Mouse (Mus musculus) CH12.LX (cell line): ENCODE data around the gene Cmya5. TPM values are rescaled to one million over a fixed set of nuclear protein-coding genes. Genes with fewer than 3 reads are reported as not detected.

Source experiments
- DNase-seq: peaks from one replicate; pipeline ENCODE4 v3.0.0-alpha.2; 2013; ENCODE audit errors: extremely low read depth
- H3K27ac ChIP-seq: 2 replicates; pipeline ENCODE4 v1.5.1; 2012; ENCODE audit warnings: low read depth, mild to moderate bottlenecking, control low read depth, moderate library complexity; ENCODE audit not compliant: insufficient read depth
- H3K27me3 ChIP-seq: replicated peaks from 2 replicates; pipeline ENCODE3; 2012; ENCODE audit warnings: inconsistent platforms
- H3K36me3 ChIP-seq, 2 experiments: replicated peaks in 1 of 2; 2 replicates each; pipeline versions ENCODE3 to v1.6.1; 2012; ENCODE audit warnings: inconsistent platforms in 1 of 2, low read length in 1 of 2, mild to moderate bottlenecking in 1 of 2, mixed read lengths in 1 of 2, moderate library complexity in 1 of 2; ENCODE audit not compliant: control insufficient read depth in 1 of 2, insufficient read depth in 1 of 2
- H3K4me1 ChIP-seq, 2 experiments: 2 replicates each; pipeline ENCODE4 v1.6.1; 2012; ENCODE audit warnings: inconsistent platforms in 1 of 2, moderate library complexity in 1 of 2; ENCODE audit not compliant: insufficient read depth in 2 of 2, control insufficient read depth in 1 of 2
- H3K4me2 ChIP-seq: 2 replicates; pipeline ENCODE4 v1.6.1; 2012; ENCODE audit warnings: low read depth, mild to moderate bottlenecking, control low read depth; ENCODE audit not compliant: poor library complexity, insufficient read depth, severe bottlenecking
- H3K4me3 ChIP-seq, 3 experiments: fragments of 150-350 bp in 1 of 3; sonication (generic) in 1 of 3; replicated peaks in 1 of 3; 2 replicates each; pipeline versions ENCODE3 to v1.5.1; 2011 to 2012; ENCODE audit warnings: low read depth in 2 of 3, low read length in 2 of 3, mild to moderate bottlenecking in 2 of 3, moderate library complexity in 2 of 3, control low read depth in 1 of 3, improper control_type of control experiment in 1 of 3, inconsistent platforms in 1 of 3, mixed read lengths in 1 of 3; ENCODE audit not compliant: poor library complexity in 1 of 3
- H3K79me2 ChIP-seq: replicated peaks from 2 replicates; pipeline ENCODE4 v1.6.1; 2012; ENCODE audit warnings: mild to moderate bottlenecking, moderate library complexity; ENCODE audit not compliant: control insufficient read depth, poor library complexity, insufficient read depth, severe bottlenecking; ENCODE audit errors: extremely low read depth
- H3K9ac ChIP-seq: 2 replicates; pipeline ENCODE4 v1.6.1; 2012; ENCODE audit warnings: low read depth, mild to moderate bottlenecking, control low read depth, moderate library complexity; ENCODE audit not compliant: insufficient read depth
- H3K9me3 ChIP-seq: replicated peaks from 2 replicates; pipeline ENCODE3; 2012; ENCODE audit warnings: low read length, inconsistent platforms, mixed read lengths
- CHD1 ChIP-seq: IDR thresholded peaks from 2 replicates; pipeline ENCODE4 v1.6.1; 2012; ENCODE audit warnings: low read depth, low read length, improper control_type of control experiment, inconsistent platforms
- E2F4 ChIP-seq: IDR thresholded peaks from 2 replicates; pipeline ENCODE4 v1.6.1; 2011; ENCODE audit warnings: low read depth, low read length, improper control_type of control experiment; ENCODE audit not compliant: insufficient replicate concordance
- ELF1 ChIP-seq: IDR thresholded peaks from 2 replicates; pipeline ENCODE4 v1.6.1; 2014; ENCODE audit warnings: low read depth, mild to moderate bottlenecking, inconsistent platforms, low read length, improper control_type of control experiment
- EP300 ChIP-seq: IDR thresholded peaks from 2 replicates; pipeline ENCODE4 v1.6.1; 2011; ENCODE audit warnings: low read length, improper control_type of control experiment
- HCFC1 ChIP-seq: IDR thresholded peaks from 2 replicates; pipeline ENCODE4 v1.6.1; 2012; ENCODE audit warnings: low read depth, mild to moderate bottlenecking, inconsistent platforms, low read length, improper control_type of control experiment
- JUN ChIP-seq: IDR thresholded peaks from 2 replicates; pipeline ENCODE4 v1.6.1; 2011; ENCODE audit warnings: low read depth, mild to moderate bottlenecking, low read length, improper control_type of control experiment, moderate library complexity; ENCODE audit not compliant: insufficient read depth
- MAX ChIP-seq: IDR thresholded peaks from 2 replicates; pipeline ENCODE4 v1.6.1; 2011; ENCODE audit warnings: low read length, improper control_type of control experiment
- MAZ ChIP-seq: IDR thresholded peaks from 2 replicates; pipeline ENCODE4 v1.6.1; 2012; ENCODE audit warnings: low read depth, mild to moderate bottlenecking, inconsistent platforms, low read length, improper control_type of control experiment, moderate library complexity
- MXI1 ChIP-seq: IDR thresholded peaks from 2 replicates; pipeline ENCODE4 v1.6.1; 2011; ENCODE audit warnings: mild to moderate bottlenecking, low read depth, low read length, improper control_type of control experiment
- MYC ChIP-seq: IDR thresholded peaks from 2 replicates; pipeline ENCODE4 v1.6.1; 2011; ENCODE audit warnings: low read depth, mild to moderate bottlenecking, improper control_type of control experiment, low read length
- NELFE ChIP-seq: IDR thresholded peaks from 2 replicates; pipeline ENCODE4 v1.6.1; 2011; ENCODE audit warnings: low read depth, low read length, improper control_type of control experiment
- POLR2A ChIP-seq: IDR thresholded peaks from 2 replicates; pipeline ENCODE4 v1.6.1; 2011; ENCODE audit warnings: low read depth, mild to moderate bottlenecking, improper control_type of control experiment, low read length
- POLR2AphosphoS2 ChIP-seq: IDR thresholded peaks from 2 replicates; pipeline ENCODE4 v1.6.1; 2011; ENCODE audit warnings: low read depth, low read length, improper control_type of control experiment
- RCOR1 ChIP-seq: conservative IDR thresholded peaks from 2 replicates; pipeline ENCODE4 v1.6.1; 2012; ENCODE audit warnings: low read depth, mild to moderate bottlenecking, inconsistent platforms, low read length, improper control_type of control experiment
- SIN3A ChIP-seq: IDR thresholded peaks from 2 replicates; pipeline ENCODE4 v1.6.1; 2012; ENCODE audit warnings: low read length, improper control_type of control experiment, inconsistent platforms
- TBP ChIP-seq: conservative IDR thresholded peaks from 2 replicates; pipeline ENCODE4 v1.6.1; 2011; ENCODE audit warnings: low read depth, low read length, improper control_type of control experiment
- UBTF ChIP-seq: IDR thresholded peaks from 2 replicates; pipeline ENCODE4 v1.6.1; 2012; ENCODE audit warnings: low read depth, mild to moderate bottlenecking, inconsistent platforms, low read length, improper control_type of control experiment, moderate library complexity
- USF1 ChIP-seq: IDR thresholded peaks from 2 replicates; pipeline ENCODE4 v1.6.1; 2014; ENCODE audit warnings: low read depth, mild to moderate bottlenecking, inconsistent platforms, low read length, improper control_type of control experiment
- USF2 ChIP-seq: conservative IDR thresholded peaks from 2 replicates; pipeline ENCODE4 v1.6.1; 2011; ENCODE audit warnings: low read depth, low read length, improper control_type of control experiment
- ZKSCAN1 ChIP-seq: IDR thresholded peaks from 2 replicates; pipeline ENCODE4 v1.6.1; 2012; ENCODE audit warnings: low read depth, inconsistent platforms, low read length, improper control_type of control experiment, borderline replicate concordance
- ZNF384 ChIP-seq: IDR thresholded peaks from 2 replicates; pipeline ENCODE4 v1.6.1; 2012; ENCODE audit warnings: low read depth, low read length, improper control_type of control experiment, inconsistent platforms
- dilution Hi-C: fragments of 300-500 bp; cut with MboI; formaldehyde crosslinking; loops from 2 replicates; pipeline ENCODE4 v1.14.3; 2020; ENCODE audit warnings: low sequenced_read_pairs; ENCODE audit not compliant: extremely low pct_unique_long_range_greater_than_20kb, extremely low pct_ligation_motif_present
- in situ Hi-C: fragments of 300-500 bp; cut with MboI; formaldehyde crosslinking; loops from 3 replicates; pipeline ENCODE4 v1.14.3; 2019; ENCODE audit warnings: low sequenced_read_pairs, low pct_ligation_motif_present, low pct_unique_long_range_greater_than_20kb, mixed read lengths
- polyA plus RNA-seq: library from polyadenylated mRNA; unstranded; fragments of >175 nt; gene quantifications from 2 replicates; pipeline ENCODE4 v1.2.1, GENCODE M21; 2012; ENCODE audit warnings: low read depth; ENCODE audit not compliant: insufficient read length
- total RNA-seq, 2 experiments: library from RNA; depleted of rRNA; stranded (reverse); fragments of 300-350 nt in 1 of 2; fragments of >200 nt in 1 of 2; gene quantifications; 2 replicates each; pipeline ENCODE4 v1.2.3; 2012 to 2014

Cmya5 gene
- total and polyA plus RNA-seq, 3 experiments, result 0.19 to 0.59 (median 0.34) TPM

DNA sequence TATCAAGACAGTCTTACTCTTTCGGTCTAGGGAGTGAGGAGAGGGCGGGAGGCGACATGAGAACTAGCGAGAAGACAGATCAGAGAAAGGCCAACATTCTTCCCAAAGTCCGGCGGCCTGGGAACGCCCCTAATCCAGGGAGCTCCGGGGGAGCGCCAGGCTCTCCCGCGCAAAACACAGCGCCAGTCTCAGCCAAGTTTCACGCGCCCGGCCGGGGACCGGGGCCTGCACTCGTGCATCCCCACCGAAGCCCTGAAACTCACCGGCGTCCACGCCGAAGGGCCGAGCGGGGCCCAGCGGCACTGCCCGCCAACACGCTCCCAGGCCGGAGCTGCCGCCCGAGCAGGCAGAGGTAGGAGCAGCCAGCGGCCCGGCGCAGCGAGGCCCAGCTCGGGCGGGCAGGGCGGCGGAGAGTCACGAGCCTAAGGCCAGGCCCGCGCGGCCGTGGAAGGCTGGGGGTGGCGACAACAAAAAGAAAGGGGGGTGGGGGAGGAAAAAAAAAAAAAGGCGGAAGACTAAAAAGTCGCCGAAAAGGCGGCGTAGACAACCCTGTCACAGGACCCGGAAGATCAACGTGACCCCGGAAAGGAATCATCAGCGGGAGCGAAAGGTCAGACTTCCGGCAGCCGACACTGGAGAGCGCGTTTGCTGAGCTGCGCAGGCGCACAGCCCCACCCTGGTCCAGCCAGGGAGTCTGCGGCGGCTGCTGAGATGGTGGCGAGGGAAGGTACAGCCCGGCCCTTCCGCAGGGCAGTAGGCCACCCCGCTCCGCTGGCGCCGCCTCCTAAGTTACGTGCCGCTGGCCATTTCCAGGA is 47.5 kb upstream of the Cmya5 start, which contains the start of gene Tent2 (continued):
- TF ChIP-seq CHD1 (no peak), RCOR1 (0 out of 2 replicates have a peak, but pooled peaks have one; percentile 43), HCFC1 (peak; percentile 96), EP300 (no peak), TBP (peak; percentile 68; the same call in 1 of the 2 replicates), USF1 (no peak; the same call in 1 of the 2 replicates), ELF1 (peak; percentile 97), MAZ (peak; percentile 64; the same call in 1 of the 2 replicates), POLR2AphosphoS2 (peak; percentile 80; the same call in 1 of the 2 replicates), MXI1 (peak; percentile 75), MYC (peak; percentile 78; the same call in 1 of the 2 replicates), E2F4 (peak; percentile 78; the same call in 1 of the 2 replicates), UBTF (no peak; the same call in 1 of the 2 replicates), POLR2A (peak; percentile 94), NELFE (peak; percentile 89), JUN (no peak), SIN3A (peak; percentile 89; the same call in 1 of the 2 replicates), USF2 (no peak), ZKSCAN1 (no peak), ZNF384 (peak; percentile 98)
- TF ChIP-seq, all 38 proteins: peak for 23

DNA sequence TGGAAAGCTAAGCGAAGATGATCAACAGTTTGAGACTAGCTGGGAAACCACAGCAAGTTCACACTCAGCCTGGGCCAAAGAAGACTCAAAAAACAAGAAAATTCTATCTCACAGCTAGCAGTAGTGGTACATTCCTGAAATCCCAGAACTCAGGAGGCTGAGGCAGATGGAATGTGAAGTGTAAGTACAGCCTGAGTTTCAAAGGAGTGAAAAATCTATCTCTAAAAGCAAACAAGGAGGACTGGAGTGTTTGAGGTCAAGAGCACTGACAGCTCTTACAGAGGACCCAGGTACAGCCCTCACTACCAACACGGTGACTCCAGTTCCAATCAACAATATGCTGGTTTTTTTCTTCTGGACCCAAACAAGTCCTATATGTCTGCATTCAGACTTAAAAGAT is 44.9 kb upstream of the Cmya5 start:
- Histone ChIP-seq H3K27me3 (no peaks in the 10 kb centered on the region), H3K79me2 (peaks cover 47% of the 10 kb centered on the region), H3K9ac (peak overlapping the region; percentile 82), H3K27ac (peak overlapping the region; percentile 65), H3K4me2 (peak overlapping the region; percentile 100), H3K36me3 (peaks cover 0 to 12% of the 10 kb centered on the region in 2 experiments), H3K4me3 (peak overlapping the region in 2 of 3 experiments; percentile 33 to 75), H3K4me1 (peaks cover 0 to 19% of the 10 kb centered on the region in 2 experiments; a peak in 1 of 4 replicates), H3K9me3 (no peaks in the 10 kb centered on the region)
- TF ChIP-seq MAX (no peak), CHD1 (peak; percentile 14; the same call in 1 of the 2 replicates)
- no peak for DNase-seq
- in situ Hi-C loops, result no loop called here
- dilution Hi-C loops, result no loop called here
